Mouse (Mus musculus): Measurements from ENCODE around the gene Aplf. TPM values are rescaled to one million over a fixed set of nuclear protein-coding genes. Genes with fewer than 3 reads are reported as not detected.
A peak's percentile ranks its signal among the peaks of the same experiment; 100 is the strongest.

Aplf gene
- polyA plus RNA-seq, 1 experiment, result 4.1 TPM

DNA sequence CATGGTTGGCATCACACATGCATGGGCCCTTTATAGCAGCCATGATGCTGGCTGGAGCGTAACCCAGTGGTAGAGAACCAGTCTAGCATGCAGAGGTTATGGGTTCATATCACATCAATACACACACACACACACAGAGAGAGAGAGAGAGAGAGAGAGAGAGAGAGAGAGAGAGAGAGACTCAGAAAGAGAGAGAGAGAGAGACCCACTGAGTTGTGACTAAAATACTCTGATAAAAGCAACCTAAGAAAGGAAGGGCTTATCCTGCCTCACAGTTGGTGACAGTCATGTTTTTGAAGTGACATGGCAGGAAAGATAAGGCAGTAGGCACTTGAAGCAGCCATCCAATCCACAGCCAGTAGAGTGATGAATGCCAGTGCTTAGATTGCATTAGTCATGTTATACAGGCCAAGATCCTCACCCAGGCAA lies 88.8 kb downstream of the Aplf start:
- Histone ChIP-seq H3K4me3 (no peak overlapping the region), H3K79me2 (ENCODE audit: control insufficient read depth, insufficient read depth) (no peaks in the 10 kb centered on the region), H3K36me3 (ENCODE audit: control insufficient read depth, insufficient read depth) (no peaks in the 10 kb centered on the region), H3ac (ENCODE audit: control insufficient read depth, insufficient read length) (no peak overlapping the region), H3K27me3 (ENCODE audit: control insufficient read depth, insufficient read depth, insufficient read length) (no peaks in the 10 kb centered on the region), H3K4me2 (ENCODE audit: low read depth) (peak overlapping the region; percentile 76)
- TF ChIP-seq MYOD1 (IDR thresholded peaks at IDR 0.05; ENCODE audit: control insufficient read depth in 1 of 3, insufficient read length in 2 of 3, low read depth in 2 of 3) (no peak), USF1 (IDR thresholded peaks at IDR 0.05; ENCODE audit: low read depth) (no peak)

DNA sequence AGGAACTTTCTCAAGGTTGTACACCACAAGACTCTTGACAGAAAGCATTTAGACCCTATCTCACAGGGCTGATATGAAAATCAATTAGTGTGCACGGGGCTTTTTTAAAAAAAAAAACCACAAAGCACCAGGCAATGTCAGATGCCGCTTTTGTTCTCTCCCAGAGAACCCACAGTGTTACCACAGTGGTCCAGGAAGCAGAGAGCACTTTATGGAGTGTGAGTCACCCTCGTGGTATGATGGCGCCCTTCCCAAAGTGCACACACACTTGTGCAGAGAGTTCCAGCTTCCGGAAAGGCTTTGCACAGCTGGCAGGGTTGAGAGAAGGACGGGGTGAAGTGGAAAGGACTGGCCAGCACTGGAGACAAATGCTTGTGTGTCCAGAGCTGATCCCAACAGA lies 89.5 kb downstream of the Aplf start:
- H3K27me3 ChIP-seq (ENCODE audit: control insufficient read depth, insufficient read depth, insufficient read length), result no peaks in the 10 kb centered on the region
- no peaks in the 10 kb centered on the region for H3K79me2 ChIP-seq (ENCODE audit: control insufficient read depth, insufficient read depth)
- H3K4me3 ChIP-seq, result no peak overlapping the region
- no peaks in the 10 kb centered on the region for H3K36me3 ChIP-seq (ENCODE audit: control insufficient read depth, insufficient read depth)
- peak overlapping the region; percentile 76 for H3K4me2 ChIP-seq (ENCODE audit: low read depth)
- TF ChIP-seq TCF12 (IDR thresholded peaks at IDR 0.05; ENCODE audit: insufficient read depth, poor library complexity, severe bottlenecking) (peak; percentile 66), E2F4 (IDR thresholded peaks at IDR 0.05; ENCODE audit: insufficient read depth) (no peak), POLR2AphosphoS2 (IDR thresholded peaks at IDR 0.05; ENCODE audit: insufficient read length, low read depth) (no peak), MYOG (IDR thresholded peaks at IDR 0.05; ENCODE audit: control insufficient read depth in 1 of 3, insufficient read depth in 1 of 3, insufficient read length in 2 of 3, low read depth in 2 of 3) (peak; percentile 37 to 92 (median 72)), MYOD1 (IDR thresholded peaks at IDR 0.05; ENCODE audit: control insufficient read depth in 1 of 3, insufficient read length in 2 of 3, low read depth in 2 of 3) (peak in 2 of 3 experiments; percentile 83 to 86), CEBPB (IDR thresholded peaks at IDR 0.05; ENCODE audit: insufficient read depth, poor library complexity, severe bottlenecking) (0 out of 2 replicates have a peak, but pooled peaks have one; percentile 37)
- H3ac ChIP-seq (ENCODE audit: control insufficient read depth, insufficient read length), result no peak overlapping the region

DNA sequence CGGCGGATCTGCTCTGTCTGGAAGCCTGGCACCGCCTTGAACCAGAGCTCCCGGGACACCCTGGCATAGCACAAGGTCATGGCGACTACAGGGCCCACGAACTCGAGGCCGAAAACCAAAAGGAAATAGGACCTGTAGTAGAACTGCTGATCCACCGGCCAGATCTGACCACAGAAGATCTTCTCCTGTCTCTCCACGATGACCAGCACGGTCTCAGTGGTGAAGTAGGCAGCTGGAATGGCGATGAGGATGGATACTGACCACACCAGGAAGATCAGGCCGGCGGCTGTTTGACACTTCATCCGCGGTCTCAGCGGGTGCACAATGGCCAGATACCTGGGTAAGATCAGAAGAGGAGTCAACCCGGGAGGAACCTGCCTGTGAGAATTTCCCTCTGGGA lies 90.4 kb downstream of the Aplf start:
- Histone ChIP-seq H3K4me3 (no peak overlapping the region), H3K27me3 (ENCODE audit: control insufficient read depth, insufficient read depth, insufficient read length) (no peaks in the 10 kb centered on the region), H3K79me2 (ENCODE audit: control insufficient read depth, insufficient read depth) (no peaks in the 10 kb centered on the region), H3ac (ENCODE audit: control insufficient read depth, insufficient read length) (no peak overlapping the region), H3K36me3 (ENCODE audit: control insufficient read depth, insufficient read depth) (no peaks in the 10 kb centered on the region), H3K4me2 (ENCODE audit: low read depth) (no peak overlapping the region)
- TF ChIP-seq MYOG (IDR thresholded peaks at IDR 0.05; ENCODE audit: control insufficient read depth in 1 of 3, insufficient read depth in 1 of 3, insufficient read length in 2 of 3, low read depth in 2 of 3), result no peak
- TF ChIP-seq USF1 (IDR thresholded peaks at IDR 0.05; ENCODE audit: low read depth), result no peak
- TF ChIP-seq CEBPB (IDR thresholded peaks at IDR 0.05; ENCODE audit: insufficient read depth, poor library complexity, severe bottlenecking), result no peak
- no peak for TF ChIP-seq TCF12 (IDR thresholded peaks at IDR 0.05; ENCODE audit: insufficient read depth, poor library complexity, severe bottlenecking)
- no peak for TF ChIP-seq POLR2AphosphoS2 (IDR thresholded peaks at IDR 0.05; ENCODE audit: insufficient read length, low read depth)
- no peak for TF ChIP-seq MYOD1 (IDR thresholded peaks at IDR 0.05; ENCODE audit: control insufficient read depth in 1 of 3, insufficient read length in 2 of 3, low read depth in 2 of 3)
- TF ChIP-seq MAX (IDR thresholded peaks at IDR 0.05; ENCODE audit: low read depth), result no peak
- TF ChIP-seq TCF3 (IDR thresholded peaks at IDR 0.05; ENCODE audit: insufficient read length, low read depth), result no peak
- TF ChIP-seq POLR2A (IDR thresholded peaks at IDR 0.05; ENCODE audit: insufficient read length, low read depth), result no peak
- TF ChIP-seq SRF (IDR thresholded peaks at IDR 0.05; ENCODE audit: control insufficient read depth, insufficient read length, low read depth), result no peak
- TF ChIP-seq REST (IDR thresholded peaks at IDR 0.05; ENCODE audit: insufficient read depth, insufficient read length), result no peak

GRCm38 (mm10) chr6:87581071-87581470 lies 90.9 kb downstream of the Aplf start:
- no peaks in the 10 kb centered on the region for H3K27me3 ChIP-seq (ENCODE audit: control insufficient read depth, insufficient read depth, insufficient read length)
- H3K4me2 ChIP-seq (ENCODE audit: low read depth), result no peak overlapping the region
- no peak overlapping the region for H3K4me3 ChIP-seq
- no peak for TF ChIP-seq POLR2A (IDR thresholded peaks at IDR 0.05; ENCODE audit: insufficient read length, low read depth)
- no peak for TF ChIP-seq SRF (IDR thresholded peaks at IDR 0.05; ENCODE audit: control insufficient read depth, insufficient read length, low read depth)
- TF ChIP-seq POLR2AphosphoS2 (IDR thresholded peaks at IDR 0.05; ENCODE audit: insufficient read length, low read depth), result no peak
- TF ChIP-seq E2F4 (IDR thresholded peaks at IDR 0.05; ENCODE audit: insufficient read depth), result no peak
- no peak for TF ChIP-seq CEBPB (IDR thresholded peaks at IDR 0.05; ENCODE audit: insufficient read depth, poor library complexity, severe bottlenecking)
- TF ChIP-seq MYOG (IDR thresholded peaks at IDR 0.05; ENCODE audit: control insufficient read depth in 1 of 3, insufficient read depth in 1 of 3, insufficient read length in 2 of 3, low read depth in 2 of 3), result no peak
- TF ChIP-seq MYOD1 (IDR thresholded peaks at IDR 0.05; ENCODE audit: control insufficient read depth in 1 of 3, insufficient read length in 2 of 3, low read depth in 2 of 3), result no peak
- no peak for TF ChIP-seq MAX (IDR thresholded peaks at IDR 0.05; ENCODE audit: low read depth)
- no peak for TF ChIP-seq TCF3 (IDR thresholded peaks at IDR 0.05; ENCODE audit: insufficient read length, low read depth)
- no peaks in the 10 kb centered on the region for H3K79me2 ChIP-seq (ENCODE audit: control insufficient read depth, insufficient read depth)
- no peak overlapping the region for H3ac ChIP-seq (ENCODE audit: control insufficient read depth, insufficient read length)
- H3K36me3 ChIP-seq (ENCODE audit: control insufficient read depth, insufficient read depth), result no peaks in the 10 kb centered on the region

Other genes starting within 250 kb of the Aplf start
- not detected for gene Bmp10, start 243.2 kb downstream of the Aplf start, polyA plus RNA-seq (2012; fragmentation: generic; extraction: Trizol)
- 0.34 TPM for gene Arhgap25, start 138.9 kb downstream of the Aplf start, polyA plus RNA-seq (2012; fragmentation: generic; extraction: Trizol)
- 0.25 TPM for gene Prokr1, start 81.5 kb downstream of the Aplf start, polyA plus RNA-seq (2012; fragmentation: generic; extraction: Trizol)
- gene Efcc1, start 58.7 kb upstream of the Aplf start, polyA plus RNA-seq (2012; fragmentation: generic; extraction: Trizol), result 0.04 TPM
- not detected for gene Gp9, start 105.9 kb upstream of the Aplf start, polyA plus RNA-seq (2012; fragmentation: generic; extraction: Trizol)
- 14.8 TPM for gene Rab43, start 140.0 kb upstream of the Aplf start, polyA plus RNA-seq (2012; fragmentation: generic; extraction: Trizol)
- gene Gm45140, start 163.6 kb upstream of the Aplf start, polyA plus RNA-seq (2012; fragmentation: generic; extraction: Trizol), result 2.6 TPM
- 21.1 TPM for gene Isy1, start 166.6 kb upstream of the Aplf start, polyA plus RNA-seq (2012; fragmentation: generic; extraction: Trizol)
- gene Cnbp, start 178.9 kb upstream of the Aplf start, polyA plus RNA-seq (2012; fragmentation: generic; extraction: Trizol), result 196 TPM
- 94.2 TPM for gene Copg1, start 215.6 kb upstream of the Aplf start, polyA plus RNA-seq (2012; fragmentation: generic; extraction: Trizol)
- 28.1 TPM for gene Hmces, start 241.7 kb upstream of the Aplf start, polyA plus RNA-seq (2012; fragmentation: generic; extraction: Trizol)

All from myocyte (in vitro differentiated cells).